Mouse (Mus musculus) neural tube, embryonic 12.5 days (tissue): ENCODE measurements around the gene Stambpl1. TPM values are rescaled to one million over a fixed set of nuclear protein-coding genes. Genes with fewer than 3 reads are reported as not detected.

ENCODE experiments used
- ATAC-seq: fragments of 200-750 bp; cut with Nextera tagmentation; 2 replicates; pipeline ENCODE4 v1.8.0; 2017; ENCODE audit warnings: low read depth, mild to moderate bottlenecking, moderate TSS enrichment, moderate library complexity; ENCODE audit not compliant: low FRiP score
- H3K27ac ChIP-seq: fragments of 300-500 bp; sonication (generic); 2 replicates; pipeline ENCODE4 v1.5.1; 2016
- H3K27me3 ChIP-seq: fragments of 300-500 bp; sonication (generic); replicated peaks from 2 replicates; pipeline ENCODE4 v1.6.1; 2016; ENCODE audit warnings: mild to moderate bottlenecking
- H3K36me3 ChIP-seq: fragments of 300-500 bp; sonication (generic); 2 replicates; pipeline ENCODE4 v1.6.1; 2016; ENCODE audit warnings: mild to moderate bottlenecking
- H3K4me1 ChIP-seq: fragments of 300-500 bp; sonication (generic); 2 replicates; pipeline ENCODE4 v1.6.1; 2016
- H3K4me2 ChIP-seq: fragments of 300-500 bp; sonication (generic); replicated peaks from 2 replicates; pipeline ENCODE4 v1.6.1; 2016; ENCODE audit warnings: mild to moderate bottlenecking
- H3K4me3 ChIP-seq: fragments of 300-500 bp; sonication (generic); 2 replicates; pipeline ENCODE4 v1.5.1; 2016
- H3K9ac ChIP-seq: fragments of 300-500 bp; sonication (generic); 2 replicates; pipeline ENCODE4 v1.6.1; 2016; ENCODE audit warnings: mild to moderate bottlenecking
- H3K9me3 ChIP-seq: fragments of 300-500 bp; sonication (generic); 2 replicates; pipeline ENCODE4 v1.6.1; 2016; ENCODE audit warnings: mild to moderate bottlenecking
- WGBS: fragments of 180-500 bp; shearing (Covaris S2); methylation state at CpG from one replicate; pipeline ENCODE4 v1.1.7; 2016; 5-methylcytosine and 5-hydroxymethylcytosine counted together
- polyA plus RNA-seq: library from polyadenylated mRNA; unstranded; fragments of >200 nt; fragmentation: Nextera tagmentation; extraction: Ambion mirVana; gene quantifications from 2 replicates; pipeline ENCODE4 v1.2.1, GENCODE M21; 2016

The Stambpl1 gene
- polyA plus RNA-seq, 1 experiment from 2014 or later: 6.8 TPM

DNA sequence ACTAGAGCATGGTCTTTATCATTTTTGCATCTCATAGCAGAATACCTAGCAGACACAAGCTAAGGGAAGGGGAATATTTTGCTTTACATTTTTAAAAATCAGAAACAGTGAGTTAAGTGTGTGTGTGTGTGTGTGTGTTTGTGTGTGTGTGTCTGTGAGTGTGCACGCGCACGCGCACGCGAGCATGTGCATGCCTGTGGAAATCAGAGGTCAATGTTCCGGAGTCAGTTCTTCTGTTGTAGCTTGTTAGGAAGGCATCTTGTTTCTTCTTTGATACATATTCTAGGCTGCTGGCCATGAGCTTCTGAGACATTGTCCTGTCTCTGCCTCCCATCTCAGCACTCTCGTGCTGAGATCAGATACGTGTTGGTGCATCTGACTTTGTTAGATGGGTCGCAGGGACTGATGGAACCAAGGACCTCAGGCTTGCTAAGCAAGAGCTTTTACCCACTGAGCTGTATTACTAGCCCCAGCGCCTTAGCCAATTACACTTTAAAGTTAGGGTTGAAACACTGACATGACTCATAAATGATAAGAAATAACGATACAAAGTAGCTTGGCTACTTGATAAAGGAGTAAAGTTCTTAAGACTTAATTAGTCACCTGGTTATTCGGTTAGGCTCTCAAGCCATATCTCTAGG is 78.9 kb downstream of the Stambpl1 start:
- H3K9me3 ChIP-seq: no peaks in the 10 kb centered on the region
- no peaks in the 10 kb centered on the region for H3K4me1 ChIP-seq
- no peak overlapping the region for H3K4me2 ChIP-seq
- ATAC-seq: no peak
- H3K36me3 ChIP-seq: no peaks in the 10 kb centered on the region
- no peaks in the 10 kb centered on the region for H3K27me3 ChIP-seq
- H3K9ac ChIP-seq: no peak overlapping the region
- no peak overlapping the region for H3K27ac ChIP-seq
- no peak overlapping the region for H3K4me3 ChIP-seq
- WGBS: 97% methylated on average over 13 of the region's 13 CpGs

DNA sequence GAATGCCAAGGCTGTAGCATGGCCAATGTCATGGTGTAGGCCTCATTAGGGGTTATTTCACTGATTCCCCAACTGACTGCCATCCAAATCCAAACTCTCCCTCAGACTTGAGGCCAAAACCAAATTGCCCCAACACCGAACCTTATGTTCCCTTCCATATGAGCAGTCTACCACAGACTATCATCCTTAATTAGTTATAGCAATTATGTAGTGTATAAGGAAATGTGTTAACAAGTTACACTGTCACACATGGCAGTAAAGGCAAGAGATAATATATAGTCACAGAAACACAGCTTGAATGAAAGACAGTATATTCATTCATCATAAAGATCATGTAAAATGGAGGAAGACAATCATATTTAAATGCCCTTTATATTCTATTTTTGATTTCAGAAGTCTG is 81.0 kb downstream of the Stambpl1 start:
- no peaks in the 10 kb centered on the region for H3K27me3 ChIP-seq
- no peak overlapping the region for H3K9ac ChIP-seq
- H3K4me1 ChIP-seq: no peaks in the 10 kb centered on the region
- H3K4me2 ChIP-seq: no peak overlapping the region
- H3K36me3 ChIP-seq: no peaks in the 10 kb centered on the region
- no peak overlapping the region for H3K27ac ChIP-seq
- H3K9me3 ChIP-seq: no peaks in the 10 kb centered on the region
- H3K4me3 ChIP-seq: no peak overlapping the region
- WGBS: 93% methylated on average over 1 of the region's 1 CpGs
- no peak for ATAC-seq

DNA sequence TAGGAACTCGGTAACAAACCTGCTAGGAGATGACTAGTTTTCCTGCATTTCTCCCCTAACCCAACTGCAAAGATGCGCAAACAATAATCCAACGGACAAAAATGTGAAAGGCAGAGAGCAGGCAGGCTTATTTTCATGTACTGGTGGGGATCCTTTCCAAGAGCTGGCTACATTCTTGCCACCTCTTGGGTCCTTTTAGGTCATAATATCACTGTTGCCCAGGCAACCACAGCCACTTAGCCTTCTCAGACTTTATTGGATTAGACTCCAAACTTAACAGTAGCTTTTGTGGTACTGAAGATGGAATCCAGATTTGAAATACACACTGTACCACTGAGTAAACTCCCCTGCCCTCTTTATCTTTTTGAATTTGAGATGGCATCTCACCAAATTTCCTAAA is 86.0 kb downstream of the Stambpl1 start:
- no peaks in the 10 kb centered on the region for H3K27me3 ChIP-seq
- no peak overlapping the region for H3K4me2 ChIP-seq
- no peak overlapping the region for H3K27ac ChIP-seq
- H3K9me3 ChIP-seq: no peaks in the 10 kb centered on the region
- no peaks in the 10 kb centered on the region for H3K36me3 ChIP-seq
- H3K9ac ChIP-seq: no peak overlapping the region
- no peak overlapping the region for H3K4me3 ChIP-seq
- H3K4me1 ChIP-seq: no peaks in the 10 kb centered on the region
- no peak for ATAC-seq
- 92% methylated on average over 3 of the region's 3 CpGs for WGBS

DNA sequence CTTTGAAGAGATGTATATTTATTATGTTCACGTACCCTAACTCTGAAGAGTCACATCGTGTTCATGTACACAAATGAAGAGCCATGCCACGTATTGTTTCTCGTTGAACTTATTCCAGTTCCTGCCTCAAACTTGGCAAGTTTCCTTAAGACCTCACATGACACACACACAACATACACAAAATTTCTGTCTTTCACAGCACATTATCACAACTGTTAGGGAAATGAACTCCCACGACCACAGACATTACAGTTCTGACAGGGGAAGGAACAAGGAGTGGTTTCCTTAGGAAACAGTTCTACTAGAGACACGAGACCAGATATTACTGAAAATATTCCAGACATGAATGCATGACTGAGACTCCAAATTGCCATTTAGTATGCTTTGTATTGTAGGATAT is 91.6 kb downstream of the Stambpl1 start:
- Histone ChIP-seq H3K27me3 (no peaks in the 10 kb centered on the region), H3K4me3 (no peak overlapping the region), H3K36me3 (no peaks in the 10 kb centered on the region), H3K9me3 (no peaks in the 10 kb centered on the region), H3K4me1 (no peaks in the 10 kb centered on the region), H3K9ac (no peak overlapping the region), H3K4me2 (no peak overlapping the region), H3K27ac (no peak overlapping the region)
- no peak for ATAC-seq
- WGBS: 85% methylated on average over 6 of the region's 6 CpGs

DNA sequence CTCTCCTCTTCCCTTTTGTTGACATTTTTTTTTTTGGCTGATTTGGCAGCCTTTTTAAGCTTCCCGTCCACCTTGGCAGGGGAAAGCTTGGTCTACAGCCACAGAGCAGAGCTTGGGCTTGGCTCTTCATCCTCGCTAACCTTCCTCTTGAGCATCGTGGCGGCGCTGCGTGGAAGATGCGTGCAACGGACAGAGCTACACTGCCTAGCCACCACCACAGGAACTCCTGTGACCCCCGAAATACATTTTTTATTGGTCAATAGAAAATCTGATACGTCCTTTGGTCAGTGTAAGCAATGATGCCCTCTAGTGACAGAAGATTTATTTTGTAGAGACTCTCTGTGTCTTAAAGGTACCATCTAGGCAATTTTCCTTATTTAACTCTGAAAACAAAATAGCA is 92.4 kb downstream of the Stambpl1 start:
- H3K4me1 ChIP-seq: no peaks in the 10 kb centered on the region
- no peak overlapping the region for H3K9ac ChIP-seq
- no peaks in the 10 kb centered on the region for H3K36me3 ChIP-seq
- H3K4me2 ChIP-seq: no peak overlapping the region
- H3K4me3 ChIP-seq: no peak overlapping the region
- H3K27ac ChIP-seq: no peak overlapping the region
- WGBS: 71% methylated on average over 10 of the region's 10 CpGs
- no peak for ATAC-seq
- no peaks in the 10 kb centered on the region for H3K27me3 ChIP-seq
- H3K9me3 ChIP-seq: no peaks in the 10 kb centered on the region

DNA sequence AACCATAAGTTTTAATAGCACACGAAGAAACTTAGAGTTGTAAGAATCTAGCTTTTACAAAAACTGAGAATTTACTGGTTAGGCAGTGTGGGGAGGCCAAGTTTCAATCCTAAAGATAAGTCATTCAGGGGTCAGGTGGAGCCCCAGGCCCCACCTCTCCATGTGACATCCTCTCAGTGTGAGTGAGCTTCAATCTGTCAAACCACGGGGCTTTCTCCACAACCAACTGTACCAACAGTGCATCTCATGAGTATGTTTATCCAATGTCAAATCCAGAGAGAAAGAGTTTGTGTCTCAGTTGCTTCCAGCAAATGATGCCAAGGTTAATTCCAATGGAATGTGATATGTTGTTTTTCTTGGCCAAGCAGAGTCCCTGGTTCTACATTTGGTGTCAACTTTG is 92.8 kb downstream of the Stambpl1 start:
- Histone ChIP-seq H3K27me3 (no peaks in the 10 kb centered on the region), H3K9ac (no peak overlapping the region), H3K27ac (no peak overlapping the region), H3K4me3 (no peak overlapping the region), H3K9me3 (no peaks in the 10 kb centered on the region), H3K36me3 (no peaks in the 10 kb centered on the region), H3K4me2 (no peak overlapping the region), H3K4me1 (no peaks in the 10 kb centered on the region)
- 68% methylated on average over 2 of the region's 2 CpGs for WGBS
- ATAC-seq: no peak

DNA sequence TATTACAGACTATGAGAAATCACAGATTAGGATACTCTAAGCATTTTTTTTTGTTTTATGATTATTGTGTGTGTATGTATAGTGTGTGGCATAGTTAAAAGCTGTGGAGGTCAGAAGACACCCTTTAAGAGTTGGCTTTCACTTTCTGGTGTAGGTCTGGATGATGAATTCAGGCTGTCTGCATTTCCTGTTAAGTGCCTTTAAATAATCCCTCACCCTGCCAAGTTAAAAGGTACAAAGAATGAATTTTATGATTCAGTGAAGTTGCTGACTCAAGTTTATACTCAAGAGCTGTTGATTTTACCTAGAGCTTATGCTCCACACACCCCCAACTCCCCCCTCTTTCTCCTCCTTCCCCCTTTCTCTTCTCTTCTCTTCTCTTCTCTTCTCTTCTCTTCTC is 95.2 kb downstream of the Stambpl1 start:
- H3K36me3 ChIP-seq: no peaks in the 10 kb centered on the region

DNA sequence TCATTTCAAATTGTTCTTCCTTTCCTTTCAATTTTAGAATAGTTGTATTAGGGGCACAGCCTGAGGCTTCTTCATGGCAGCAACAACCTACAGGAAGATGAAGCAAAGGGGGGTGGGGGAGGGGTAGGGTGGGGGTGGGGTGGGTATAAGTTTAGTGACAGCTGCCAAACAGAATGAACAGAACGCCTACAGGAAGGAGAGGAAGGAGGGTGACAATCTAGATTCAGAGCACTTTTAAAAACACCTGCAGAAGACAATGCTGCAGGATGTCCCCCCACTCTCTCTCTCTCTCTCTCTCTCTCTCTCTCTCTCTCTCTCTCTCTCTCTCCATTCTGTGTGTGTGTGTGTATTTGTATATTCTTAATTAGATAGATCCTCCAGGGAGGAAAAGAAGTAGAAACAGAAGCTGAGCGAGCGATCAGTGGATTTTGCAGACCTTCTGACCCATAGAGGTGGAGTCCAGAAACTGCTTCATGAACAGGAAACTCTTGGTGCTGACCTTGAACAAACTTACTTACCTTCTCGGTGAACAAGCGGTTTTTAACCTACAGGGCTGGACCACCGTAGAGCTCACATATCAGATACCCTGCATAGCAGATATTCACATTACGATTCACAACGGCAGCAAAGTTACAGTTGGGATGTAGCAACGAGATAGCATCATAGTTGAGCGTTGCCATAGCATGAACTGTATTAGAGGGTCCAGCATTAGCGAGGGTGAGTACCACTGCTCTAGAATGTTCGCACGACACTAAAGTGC is 95.8 kb downstream of the Stambpl1 start:
- Histone ChIP-seq H3K36me3 (no peaks in the 10 kb centered on the region), H3K27ac (no peak overlapping the region), H3K4me1 (peaks cover 11% of the 10 kb centered on the region), H3K4me3 (no peak overlapping the region), H3K9ac (no peak overlapping the region), H3K9me3 (no peaks in the 10 kb centered on the region), H3K27me3 (no peaks in the 10 kb centered on the region), H3K4me2 (no peak overlapping the region)
- WGBS: 89% methylated on average over 13 of the region's 13 CpGs
- no peak for ATAC-seq

More for the DNA sequence above, 95.2 kb downstream of the Stambpl1 start:
- H3K27me3 ChIP-seq: no peaks in the 10 kb centered on the region
- H3K9ac ChIP-seq: no peak overlapping the region
- ATAC-seq: no peak
- H3K9me3 ChIP-seq: no peaks in the 10 kb centered on the region
- no peak overlapping the region for H3K4me2 ChIP-seq
- H3K27ac ChIP-seq: no peak overlapping the region
- no peak overlapping the region for H3K4me3 ChIP-seq
- peaks cover 11% of the 10 kb centered on the region for H3K4me1 ChIP-seq

DNA sequence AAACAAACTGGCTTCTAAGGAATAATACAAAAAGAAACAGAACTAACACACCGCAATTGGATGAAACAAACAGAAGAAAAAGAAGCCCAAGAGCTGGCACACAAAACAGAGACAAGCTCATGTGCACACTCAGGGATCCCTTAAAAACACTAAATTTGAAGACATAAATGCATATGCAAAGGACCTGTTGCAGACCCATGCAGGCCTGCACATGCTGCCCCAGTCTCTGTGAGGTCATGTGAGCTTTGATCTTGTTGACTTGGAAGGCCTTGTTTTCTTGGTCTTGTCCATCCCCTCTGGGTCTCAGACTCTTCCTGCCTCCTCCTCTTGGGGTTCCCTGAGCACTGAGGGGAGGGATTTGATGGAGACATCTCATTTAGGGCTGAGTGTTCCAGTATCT is 96.7 kb downstream of the Stambpl1 start:
- Histone ChIP-seq H3K27ac (no peak overlapping the region), H3K4me3 (no peak overlapping the region), H3K4me1 (peaks cover 11% of the 10 kb centered on the region), H3K27me3 (no peaks in the 10 kb centered on the region), H3K36me3 (no peaks in the 10 kb centered on the region), H3K4me2 (no peak overlapping the region), H3K9me3 (no peaks in the 10 kb centered on the region), H3K9ac (no peak overlapping the region)
- WGBS: 94% methylated on average over 1 of the region's 1 CpGs
- no peak for ATAC-seq

Other genes with a start within 250 kb of the Stambpl1 start
- gene Lipf, start 231.0 kb upstream of the Stambpl1 start, polyA plus RNA-seq: not detected in 2 replicates
- gene Lipk, start 183.9 kb upstream of the Stambpl1 start, polyA plus RNA-seq: not detected in 2 replicates
- gene Lipn, start 124.9 kb upstream of the Stambpl1 start, polyA plus RNA-seq: not detected in 2 replicates
- not detected in 2 replicates for gene Lipm, start 91.3 kb upstream of the Stambpl1 start, polyA plus RNA-seq
- 0.19 and 0.20 TPM in 2 replicates for gene Ankrd22, start 26.2 kb upstream of the Stambpl1 start, polyA plus RNA-seq
- 45.0 and 60.4 TPM in 2 replicates for gene Acta2, start 63.4 kb downstream of the Stambpl1 start, polyA plus RNA-seq
- gene Fas, start 98.4 kb downstream of the Stambpl1 start, polyA plus RNA-seq: 0.24 and 0.75 TPM in 2 replicates